Mouse (Mus musculus) cerebellum, postnatal 4 days (tissue): ENCODE data around the gene Prkaa1.
"Not testable (repeated sequence)": the region's sequence is repeated elsewhere in the genome, so short reads cannot be mapped to it uniquely, and the experiment has no call there.

Experiments used
- DNase-seq, 2 experiments: peaks; one replicate each; pipeline ENCODE4 v3.0.0; 2022; ENCODE audit warnings: low spot score in 2 of 2, mixed read lengths in 1 of 2

The Prkaa1 gene

DNA sequence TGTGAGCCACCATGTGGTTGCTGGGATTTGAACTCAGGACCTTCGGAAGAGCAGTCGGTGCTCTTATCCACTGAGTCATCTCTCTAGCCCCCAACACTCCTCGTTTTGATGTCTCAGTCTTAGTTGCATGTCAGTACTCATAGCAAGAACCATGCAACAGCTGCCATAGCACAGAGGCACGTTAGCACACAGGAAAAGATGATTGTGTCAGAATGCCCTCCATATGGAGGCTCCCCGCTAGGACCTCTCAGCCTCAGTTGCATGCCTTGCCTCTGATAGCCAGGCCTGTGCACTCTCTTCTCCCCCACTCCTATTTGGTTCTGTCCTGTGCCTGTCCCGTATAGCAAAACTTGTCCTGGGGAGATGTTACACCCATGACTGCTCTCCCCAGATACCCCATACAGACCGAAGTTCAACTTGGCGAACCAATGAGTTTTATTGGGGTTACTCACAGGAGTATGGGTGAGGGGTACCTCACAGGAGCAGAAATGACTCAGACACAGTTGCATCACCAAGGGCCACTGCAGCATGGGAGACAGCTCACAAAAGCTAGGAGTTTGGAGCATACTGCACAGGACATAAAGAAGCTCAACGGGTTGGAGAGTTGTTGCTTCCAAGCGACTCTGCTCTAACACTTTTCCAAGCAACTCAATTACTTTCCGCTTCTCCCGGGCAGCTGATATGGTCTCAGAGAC lies 14.4 kb upstream of the Prkaa1 start:
- DNase-seq: no peak

DNA sequence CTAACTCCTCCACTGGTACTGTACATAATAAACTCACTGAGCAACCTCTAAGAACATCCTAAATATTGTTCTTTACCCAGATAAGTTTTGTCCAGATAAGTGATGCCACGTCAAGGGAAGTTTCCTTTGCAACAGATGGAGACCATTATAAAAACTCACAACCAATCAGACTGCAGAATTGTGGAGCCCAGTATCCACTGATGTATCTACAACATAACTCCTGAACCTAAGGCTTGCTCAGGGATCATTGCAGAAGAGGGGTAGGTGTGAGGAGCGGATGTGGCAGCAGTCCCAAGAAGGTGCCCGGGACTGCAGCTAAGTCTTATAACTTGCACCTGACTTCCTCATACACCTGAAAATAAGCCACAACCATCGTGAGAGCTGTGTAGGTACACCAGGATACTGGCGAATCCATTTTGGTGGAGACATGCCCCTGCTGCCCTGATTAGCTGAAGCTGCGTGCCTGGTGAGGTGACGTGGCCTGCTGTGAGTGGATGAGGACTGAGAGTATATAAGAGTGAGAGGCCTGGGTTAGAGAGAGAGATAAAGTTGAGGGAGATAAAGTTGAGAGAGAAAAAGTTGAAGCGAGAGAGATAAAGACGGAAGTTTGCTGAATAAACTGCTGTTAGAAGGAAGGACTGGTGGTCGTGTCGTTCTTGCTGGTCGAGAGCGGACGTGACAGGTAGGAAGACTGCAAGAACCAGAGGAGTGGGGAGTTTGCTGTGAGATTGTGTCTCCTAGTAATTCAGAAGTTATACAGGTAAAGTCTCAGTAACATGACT lies 12.6 kb upstream of the Prkaa1 start:
- not testable (repeated sequence) for DNase-seq

DNA sequence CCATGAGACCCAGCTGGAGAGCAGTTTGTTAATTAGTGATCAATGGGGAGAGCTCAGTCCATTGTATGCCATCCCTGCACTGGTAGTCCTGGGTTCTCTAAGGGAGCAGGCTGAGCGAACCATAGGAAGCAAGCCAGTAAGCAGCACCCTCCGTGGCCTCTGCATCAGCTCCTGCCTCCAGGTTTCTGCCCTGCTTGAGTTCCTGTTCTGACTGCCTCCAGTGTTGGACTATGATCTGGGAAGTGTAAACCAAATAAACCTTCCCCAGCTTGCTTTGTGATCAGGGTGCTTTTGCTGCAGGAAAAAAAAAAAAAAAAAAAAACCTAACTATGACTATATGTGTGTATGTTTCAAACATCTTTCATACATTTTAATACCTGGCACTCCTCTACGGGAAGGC lies 10.4 kb upstream of the Prkaa1 start:
- no peak for DNase-seq

DNA sequence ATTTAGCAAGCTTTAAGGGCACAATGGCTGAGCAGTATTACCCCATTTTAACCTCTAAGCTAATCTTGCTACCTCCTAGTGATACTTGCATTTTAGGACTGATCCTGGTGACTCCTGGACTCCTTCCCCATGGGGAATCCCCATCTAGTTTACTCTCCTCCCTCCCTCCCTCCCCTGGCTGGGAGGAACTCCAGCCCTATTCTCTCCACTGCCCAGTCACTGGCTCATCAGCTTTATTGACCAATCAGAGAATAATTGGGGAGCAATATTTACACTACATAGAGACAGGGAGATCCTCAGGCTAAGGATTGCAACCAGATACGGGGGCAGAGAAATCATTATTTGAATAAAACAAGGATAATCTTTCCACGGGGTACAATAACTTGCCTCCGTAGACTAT lies 9.5 kb upstream of the Prkaa1 start:
- no peak for DNase-seq

DNA sequence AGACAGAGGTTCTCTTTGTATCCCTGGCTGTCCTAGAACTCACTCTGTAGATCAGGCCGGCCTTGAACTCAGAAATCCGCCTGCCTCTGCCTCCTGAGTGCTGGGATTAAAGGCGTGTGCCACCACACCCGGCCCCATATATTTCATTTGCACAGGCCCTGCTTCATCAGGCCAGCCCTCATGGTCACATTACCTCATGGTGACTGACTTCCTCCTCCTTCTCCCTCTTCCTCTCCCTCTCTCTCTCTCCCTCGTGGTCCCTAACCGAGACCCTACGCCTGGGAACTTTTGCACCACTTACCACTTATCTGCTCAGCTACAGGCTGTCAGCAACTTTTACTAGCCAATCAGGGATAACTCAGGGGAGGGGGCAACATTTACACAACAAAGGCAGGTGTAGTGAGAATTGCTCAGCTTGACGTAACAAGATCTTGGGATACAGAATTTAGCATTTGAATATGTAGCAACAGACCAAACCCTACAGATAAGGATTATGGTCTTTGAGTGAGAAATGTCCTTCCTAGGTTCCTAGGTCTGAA lies 8.6 kb upstream of the Prkaa1 start:
- DNase-seq: no peak

DNA sequence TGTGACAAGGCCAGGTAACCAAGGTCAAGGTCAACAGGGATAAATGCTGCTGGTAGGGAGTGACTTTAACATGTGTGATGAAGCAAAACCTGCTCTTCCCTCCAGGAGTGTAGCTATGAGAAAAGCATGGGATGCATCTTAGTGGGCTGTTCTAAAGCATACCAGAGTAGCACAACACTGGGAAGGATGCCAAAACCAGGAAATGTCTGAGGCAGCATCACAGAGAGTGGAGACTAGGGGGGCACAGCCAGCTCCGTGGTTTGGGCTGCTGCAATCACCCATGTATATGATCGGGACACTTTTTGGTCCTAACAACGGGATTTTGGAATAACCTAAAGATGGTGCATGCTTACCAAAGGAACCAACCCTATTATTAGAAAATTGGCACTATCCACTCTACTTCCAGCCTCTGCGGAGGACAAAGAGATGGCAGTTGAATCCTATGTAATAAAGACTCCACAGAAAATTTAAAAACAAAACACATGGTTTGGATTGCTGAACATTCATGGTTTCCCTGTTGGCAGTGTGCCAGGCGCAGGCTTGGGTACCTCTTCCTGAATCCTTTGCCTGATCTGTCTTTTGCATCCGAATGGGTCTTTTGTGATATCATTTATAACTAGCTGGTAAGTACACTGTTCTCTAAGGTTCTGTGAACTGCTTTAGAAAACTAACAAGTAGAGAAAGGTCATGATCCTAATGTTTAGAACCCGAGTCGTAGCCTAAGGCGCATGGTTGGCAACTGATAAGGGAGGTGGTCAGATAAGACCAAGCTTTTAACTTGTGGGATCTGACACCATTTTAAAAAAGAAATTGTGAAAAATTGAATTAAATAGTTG lies 5.4 kb upstream of the Prkaa1 start:
- DNase-seq: no peak

DNA sequence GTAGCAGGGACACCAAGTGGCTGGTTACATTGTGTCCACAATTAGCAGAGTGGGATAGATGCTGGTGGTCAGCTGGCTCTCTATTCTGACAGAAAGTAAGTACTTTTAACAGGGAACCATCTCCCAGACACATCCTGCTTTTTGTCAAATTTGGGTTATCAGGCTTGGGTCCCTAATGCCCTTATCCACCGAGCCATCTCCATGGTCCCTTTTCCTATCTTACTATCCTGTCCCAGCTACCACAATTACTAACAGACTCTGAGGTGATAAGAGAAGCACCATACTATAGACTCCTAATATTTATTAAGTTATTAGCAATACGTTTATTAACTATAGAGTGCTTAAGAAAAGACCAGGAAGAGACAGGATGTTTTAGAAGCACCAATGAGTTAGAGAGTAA lies 4.3 kb upstream of the Prkaa1 start:
- no peak for DNase-seq

DNA sequence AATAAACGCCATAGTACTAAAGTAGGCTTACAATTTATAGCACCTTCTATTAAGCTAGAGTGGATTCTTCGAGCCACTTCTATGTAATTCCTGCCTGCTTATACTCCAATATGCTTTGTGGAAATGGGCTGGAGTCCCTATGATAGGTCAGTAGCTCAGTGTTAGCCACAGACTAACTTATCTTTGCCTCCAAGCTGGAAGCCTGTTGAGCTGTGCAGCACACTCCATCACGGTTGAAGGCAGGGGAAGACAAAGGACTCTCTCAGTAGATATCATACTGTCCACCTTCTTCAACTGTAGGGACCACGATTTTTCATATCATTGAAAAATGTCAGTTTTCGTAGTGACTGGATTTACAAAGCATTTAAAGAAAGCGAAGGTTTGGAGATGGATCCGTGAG lies 3.8 kb upstream of the Prkaa1 start:
- DNase-seq: no peak

DNA sequence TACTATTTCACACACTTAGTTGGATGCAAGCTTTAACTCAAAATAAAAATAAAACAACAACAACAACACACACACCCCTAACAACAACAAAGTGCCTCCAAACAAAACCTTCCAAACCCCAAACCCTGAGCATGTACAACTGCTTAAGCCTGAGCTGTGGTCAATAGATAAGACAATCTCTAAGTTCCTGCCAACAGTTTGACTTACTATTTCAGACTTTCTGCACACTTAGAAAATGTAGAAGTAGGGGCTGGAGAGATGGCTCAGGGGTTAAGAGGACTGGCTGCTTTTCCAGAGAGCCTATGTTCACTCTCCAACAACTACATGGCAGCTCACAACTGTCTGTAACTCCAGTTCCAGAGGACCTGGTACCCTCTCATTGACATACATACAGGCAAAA lies 3.3 kb upstream of the Prkaa1 start:
- DNase-seq: no peak

DNA sequence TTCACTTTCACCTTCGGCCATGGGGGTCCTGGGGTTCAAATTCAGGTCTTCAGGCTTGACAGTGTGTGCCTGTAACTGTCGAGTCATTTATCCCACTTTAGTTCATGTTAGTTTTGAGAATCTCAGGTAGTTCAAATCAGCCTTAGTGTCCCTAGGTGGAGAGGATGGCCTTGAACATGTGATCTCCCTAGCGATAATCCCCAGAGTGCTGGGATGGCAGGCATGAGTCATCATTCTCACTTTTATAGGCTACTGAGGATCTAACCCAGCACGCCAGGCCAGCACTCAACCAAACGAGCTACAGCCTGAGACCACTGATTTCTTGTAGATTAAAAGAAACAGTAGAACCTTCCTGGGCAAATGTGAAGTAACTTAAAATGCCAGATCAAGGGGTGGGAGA lies 1.6 kb upstream of the Prkaa1 start:
- no peak for DNase-seq

DNA sequence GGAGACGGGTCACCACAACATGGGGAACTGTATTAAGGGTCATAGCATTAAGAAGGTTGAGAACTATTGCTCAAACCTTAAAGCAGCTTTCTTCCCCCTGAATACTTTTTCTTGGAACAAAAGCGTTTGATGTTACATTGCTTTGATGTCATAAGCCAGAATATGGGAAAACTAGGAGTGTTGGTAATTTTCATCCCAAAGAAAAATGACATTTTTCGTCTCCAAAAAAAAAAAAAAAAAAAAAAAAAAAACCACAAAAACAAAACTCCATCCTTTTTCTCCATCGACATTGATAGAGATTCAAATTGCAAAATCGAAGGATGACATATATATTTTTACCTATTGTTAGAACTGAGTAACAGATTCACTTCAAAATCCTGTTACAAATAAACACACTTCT lies 947 bp upstream of the Prkaa1 start:
- no peak for DNase-seq

DNA sequence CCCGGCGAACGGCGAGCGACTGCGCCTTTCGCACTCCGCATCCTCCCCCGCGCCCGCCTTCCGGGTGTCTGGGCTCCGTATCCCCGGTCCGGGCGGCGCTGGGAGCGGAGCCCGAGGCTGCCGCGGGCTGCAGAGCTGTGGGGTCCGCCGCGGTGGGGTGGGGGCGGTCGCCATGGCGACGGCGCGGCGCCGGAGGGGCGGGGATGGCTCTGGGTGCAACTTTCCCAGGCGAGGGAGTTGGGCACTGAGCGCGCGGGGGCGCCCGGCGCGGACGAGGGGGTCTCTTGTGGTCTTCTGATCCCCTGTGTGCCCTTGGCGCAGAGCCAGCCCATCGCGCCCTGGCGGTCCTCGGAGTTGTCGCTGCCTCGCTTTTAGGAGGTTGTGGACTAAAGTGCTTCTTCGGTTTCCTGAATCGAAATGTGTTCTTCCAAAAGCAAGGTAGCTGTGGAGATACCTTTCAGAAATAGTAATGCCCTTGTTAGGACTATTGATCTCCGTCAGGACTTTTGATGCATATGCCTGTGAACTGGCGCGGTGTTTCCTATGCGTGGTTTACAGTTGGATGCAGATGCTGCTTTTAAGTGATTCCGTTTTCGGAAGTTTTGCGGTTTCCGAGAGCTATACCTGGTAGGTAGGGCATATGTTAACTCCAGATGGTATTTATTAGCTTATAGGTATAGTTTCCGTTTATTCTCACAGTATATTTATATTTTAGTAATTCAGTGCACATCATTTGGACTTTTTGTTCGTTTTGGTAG lies 539 bp downstream of the Prkaa1 start:
- DNase-seq: peak; percentile 49 to 80

DNA sequence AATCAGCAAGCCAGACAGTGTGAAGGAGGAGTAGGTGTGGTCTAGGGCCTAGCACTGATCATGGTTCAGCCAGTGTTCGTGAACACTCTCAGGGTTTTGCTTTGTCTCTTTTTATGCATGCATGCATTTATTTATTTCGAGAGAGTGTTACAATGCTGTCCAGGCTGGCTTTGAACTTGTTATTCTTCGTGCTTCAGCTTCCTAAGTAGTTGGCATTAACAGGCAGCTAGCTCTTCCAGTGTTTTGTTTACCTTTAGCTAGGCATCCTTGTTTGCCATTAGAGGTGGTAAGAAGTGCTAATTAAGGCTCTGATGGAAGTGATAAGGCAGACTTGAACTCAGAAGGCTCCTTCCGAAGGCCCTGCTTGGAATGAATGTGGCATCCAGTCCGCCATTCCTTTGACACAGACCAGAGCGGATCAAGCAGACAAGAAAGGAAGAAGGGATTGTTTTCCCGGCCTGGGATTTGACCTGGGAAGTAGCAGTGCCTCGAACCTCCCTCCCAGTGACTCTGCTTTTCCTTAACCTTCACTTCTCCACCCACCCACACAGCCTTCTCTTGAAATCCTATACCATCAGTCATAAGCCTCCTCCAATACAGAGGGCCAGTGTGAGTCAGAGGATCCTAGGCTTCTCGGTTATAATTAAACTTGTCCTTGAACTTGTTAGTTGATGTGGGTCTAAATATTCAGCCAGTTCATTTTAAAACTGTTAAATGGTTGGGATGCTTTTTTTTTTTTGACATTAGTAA lies 1.7 kb downstream of the Prkaa1 start:
- DNase-seq: no peak

DNA sequence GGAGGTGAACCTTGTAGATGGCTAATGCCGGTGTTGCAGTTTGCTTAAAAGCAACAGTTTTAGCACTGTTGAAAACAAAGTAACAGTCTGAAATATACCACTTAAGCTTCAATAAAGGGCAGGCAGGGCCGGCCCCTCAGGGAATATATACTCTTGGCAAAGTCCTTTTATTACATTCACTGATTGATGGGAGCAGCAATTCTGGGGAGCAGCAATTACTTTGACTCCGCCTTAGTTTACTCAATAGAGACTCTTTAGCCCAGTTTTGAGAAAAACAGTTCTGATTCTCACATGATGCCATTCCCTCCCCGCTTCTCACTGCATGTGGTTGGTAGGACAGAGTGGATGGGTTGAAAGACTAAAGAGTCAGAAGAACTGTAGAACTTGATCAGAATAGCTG lies 5.5 kb downstream of the Prkaa1 start:
- DNase-seq: no peak

DNA sequence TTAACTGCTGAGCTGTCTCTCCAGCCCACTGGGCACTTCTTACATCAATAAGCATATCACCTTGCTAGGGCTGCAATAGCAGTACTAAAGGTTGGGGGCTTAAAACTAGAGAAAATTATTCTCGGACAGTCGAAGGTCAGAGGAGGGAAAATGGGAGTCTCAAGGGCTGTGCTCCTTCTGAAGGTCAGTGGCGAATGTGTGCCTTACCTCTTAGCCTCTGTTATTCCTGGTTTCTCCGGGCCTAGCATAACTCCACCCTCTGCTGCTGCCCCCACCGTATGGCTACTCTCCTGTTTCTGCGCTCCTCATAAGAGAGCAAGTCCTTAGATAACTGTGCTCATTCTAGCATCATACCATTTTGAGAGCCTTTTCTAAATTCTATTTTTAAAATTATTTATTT lies 8.5 kb downstream of the Prkaa1 start:
- no peak for DNase-seq

DNA sequence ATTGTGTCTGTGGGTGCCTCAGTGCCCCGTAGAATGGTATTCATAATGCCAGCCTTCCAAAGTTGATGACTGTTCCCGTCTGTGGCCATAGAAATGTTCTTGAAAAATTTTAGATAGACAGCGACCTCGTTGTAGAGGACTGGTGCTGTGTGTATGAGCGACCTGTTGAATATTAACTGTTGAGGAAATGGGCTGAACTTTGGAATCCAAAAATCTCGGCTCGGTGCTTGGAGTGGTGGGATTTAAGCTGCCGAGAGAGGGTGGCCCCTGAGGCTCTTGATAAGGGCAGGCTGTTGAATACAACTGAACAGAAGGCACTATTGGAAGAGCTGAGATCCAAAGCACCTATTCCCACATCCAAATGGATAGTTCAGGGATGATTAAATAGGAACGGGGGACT lies 11.0 kb downstream of the Prkaa1 start:
- DNase-seq: no peak

DNA sequence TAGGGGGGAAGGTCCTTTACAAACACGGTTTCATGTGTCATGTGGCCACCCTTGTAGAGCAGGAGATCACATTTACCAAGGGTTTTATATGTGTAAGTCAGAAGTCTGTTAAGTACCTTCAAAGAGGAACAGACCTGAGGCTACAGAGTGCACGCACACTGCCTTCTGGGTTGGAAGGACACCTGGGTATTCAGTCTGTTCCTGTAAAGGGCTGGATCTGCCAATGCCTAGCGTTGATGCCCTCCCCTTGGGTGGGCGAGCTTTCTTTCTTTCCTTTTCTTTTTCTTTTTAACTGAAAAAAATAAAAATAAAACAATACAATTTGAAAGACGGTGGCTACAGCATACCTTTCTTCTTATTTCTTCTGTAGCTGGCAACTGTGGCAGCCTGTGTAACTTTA lies 11.4 kb downstream of the Prkaa1 start:
- DNase-seq: no peak

DNA sequence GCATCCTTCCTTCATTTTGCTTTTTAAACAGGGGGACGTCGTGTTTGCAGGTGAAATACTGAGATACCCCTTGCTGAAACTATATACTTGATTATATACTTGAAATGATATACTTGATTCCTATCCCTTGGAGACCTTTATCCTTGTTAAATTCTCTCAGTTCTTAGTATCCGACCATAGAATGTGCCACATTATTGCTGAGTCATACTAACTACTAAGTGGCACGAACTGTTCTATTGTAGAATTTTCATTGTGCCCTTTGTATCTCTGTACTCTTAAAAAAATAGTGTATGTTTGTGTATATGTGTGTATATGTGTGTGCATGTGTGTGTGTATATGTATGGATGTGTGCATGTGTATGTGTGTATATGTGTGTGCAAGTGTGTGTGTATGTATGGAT lies 12.7 kb downstream of the Prkaa1 start:
- no peak for DNase-seq

DNA sequence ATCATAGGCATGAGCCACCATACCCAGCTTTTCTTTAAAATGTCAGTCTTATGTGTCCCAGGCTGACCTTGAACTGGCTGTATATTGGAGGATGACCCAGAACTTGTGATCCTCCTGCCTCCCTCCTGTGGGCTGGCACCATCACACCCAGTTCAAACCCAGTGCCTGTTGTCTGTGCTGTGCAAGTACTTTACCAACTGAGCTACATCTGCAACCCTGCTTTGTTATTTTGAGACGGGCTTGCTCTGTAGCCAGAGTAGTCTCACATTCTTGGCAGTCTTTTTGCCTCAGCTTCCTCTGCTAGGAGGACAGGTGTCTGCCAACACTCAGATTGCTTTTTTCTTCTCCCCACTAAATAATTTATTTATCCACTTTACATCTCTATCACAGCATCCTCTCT lies 13.7 kb downstream of the Prkaa1 start:
- no peak for DNase-seq

DNA sequence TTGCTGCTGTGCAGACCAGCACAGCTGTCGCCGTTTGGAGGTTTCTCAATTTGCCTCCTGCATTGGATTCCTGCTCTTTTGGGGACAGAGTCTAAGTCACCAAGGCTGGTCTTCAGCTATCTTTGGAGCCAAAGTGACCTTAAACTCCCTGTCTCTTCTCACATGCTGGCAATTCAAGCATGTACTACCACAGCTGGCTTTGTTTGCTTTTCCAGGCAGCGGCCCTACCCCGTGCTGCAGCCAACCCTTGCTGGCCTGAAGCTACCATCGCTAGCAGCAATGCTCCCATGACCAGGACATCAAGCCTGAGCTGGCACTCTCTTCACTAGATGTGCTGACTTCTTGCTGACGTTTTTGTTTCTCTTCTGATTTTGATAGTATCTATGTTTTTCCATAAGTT lies 15.2 kb downstream of the Prkaa1 start:
- DNase-seq: no peak
